Mouse (Mus musculus) C2C12 (cell line): Measurements from ENCODE around the gene Gm20605. TPM values are rescaled to one million over a fixed set of nuclear protein-coding genes. Genes with fewer than 3 reads are reported as not detected.

ENCODE experiments used
- H3K27me3 ChIP-seq: one replicate; pipeline ENCODE4 v1.6.1; 2011; ENCODE audit not compliant: control insufficient read depth, insufficient read depth, insufficient read length
- H3K36me3 ChIP-seq: one replicate; pipeline ENCODE4 v1.6.1; 2011; ENCODE audit not compliant: control insufficient read depth, insufficient read depth
- H3K4me3 ChIP-seq: one replicate; pipeline ENCODE4 v1.5.1; 2011; ENCODE audit warnings: mild to moderate bottlenecking, control low read depth; ENCODE audit not compliant: poor library complexity, insufficient read depth, severe bottlenecking
- H3K79me2 ChIP-seq: one replicate; pipeline ENCODE4 v1.6.1; 2011; ENCODE audit not compliant: control insufficient read depth, insufficient read depth
- H3K79me3 ChIP-seq: one replicate; pipeline ENCODE4 v1.6.1; 2011; ENCODE audit warnings: low read depth, control low read depth
- H3ac ChIP-seq: one replicate; pipeline ENCODE3; 2011; ENCODE audit warnings: low read depth; ENCODE audit not compliant: control insufficient read depth, insufficient read length
- CEBPB ChIP-seq: IDR thresholded peaks from one replicate; pipeline ENCODE4 v1.6.1; 2011; ENCODE audit warnings: low read depth, mild to moderate bottlenecking, control low read depth, moderate library complexity
- CTCF ChIP-seq: IDR thresholded peaks from one replicate; pipeline ENCODE4 v1.5.1; 2011; ENCODE audit not compliant: control insufficient read depth, insufficient read depth, insufficient read length
- FOSL1 ChIP-seq: IDR thresholded peaks from one replicate; pipeline ENCODE4 v1.8.0; 2011; ENCODE audit warnings: mild to moderate bottlenecking, low read length; ENCODE audit not compliant: poor library complexity, insufficient read depth, severe bottlenecking
- MAX ChIP-seq: IDR thresholded peaks from one replicate; pipeline ENCODE4 v1.6.1; 2011; ENCODE audit warnings: mild to moderate bottlenecking, control low read depth
- MYOD1 ChIP-seq: IDR thresholded peaks from one replicate; pipeline ENCODE4 v1.6.1; 2011; ENCODE audit warnings: low read depth; ENCODE audit not compliant: control insufficient read depth, insufficient read length
- MYOG ChIP-seq: IDR thresholded peaks from one replicate; pipeline ENCODE4 v1.6.1; 2011; ENCODE audit not compliant: control insufficient read depth, insufficient read length; ENCODE audit errors: extremely low read depth
- USF1 ChIP-seq: IDR thresholded peaks from one replicate; pipeline ENCODE4 v1.6.1; 2011; ENCODE audit warnings: low read depth, mild to moderate bottlenecking, control low read depth, moderate library complexity
- polyA plus RNA-seq: library from polyadenylated mRNA; unstranded; fragments of >200 nt; fragmentation: generic; extraction: Trizol; gene quantifications from one replicate; pipeline ENCODE4 v1.2.1, GENCODE M21; 2012; ENCODE audit warnings: missing spikeins

Gene Gm20605
- polyA plus RNA-seq, 1 experiment = 5.0 TPM

DNA sequence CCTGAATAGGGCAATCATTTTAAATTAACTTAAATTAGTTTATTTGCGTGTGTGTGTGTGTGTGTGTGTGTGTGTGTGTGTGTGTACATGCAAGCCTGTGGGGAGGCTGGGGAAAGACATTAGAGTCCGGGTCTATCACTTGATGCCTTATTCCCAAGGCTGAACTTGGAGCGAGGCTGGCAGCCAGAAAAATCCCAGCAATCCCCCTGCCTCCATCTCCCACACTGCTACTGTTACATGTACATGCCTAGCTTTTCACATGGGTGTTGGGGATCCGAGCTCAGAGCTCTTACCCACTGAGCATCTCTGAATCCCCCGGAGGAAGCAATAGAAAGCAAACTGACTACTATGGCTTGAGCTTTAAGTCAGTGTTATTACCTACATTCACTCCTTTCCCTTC, 43.4 kb downstream of the Gm20605 start:
- TF ChIP-seq CEBPB = no peak
- TF ChIP-seq CTCF = no peak
- TF ChIP-seq FOSL1 = no peak
- TF ChIP-seq MYOG = no peak
- TF ChIP-seq USF1 = no peak
- no peak for TF ChIP-seq MYOD1
- TF ChIP-seq MAX = no peak
- Histone ChIP-seq H3ac (no peak overlapping the region), H3K27me3 (no peaks in the 10 kb centered on the region), H3K79me2 (peaks cover 23% of the 10 kb centered on the region), H3K79me3 (peaks cover 8% of the 10 kb centered on the region), H3K4me3 (no peak overlapping the region), H3K36me3 (no peaks in the 10 kb centered on the region)

- H3K4me3 ChIP-seq = no peak overlapping the region
- peaks cover 23% of the 10 kb centered on the region for H3K79me2 ChIP-seq
- no peaks in the 10 kb centered on the region for H3K27me3 ChIP-seq
- TF ChIP-seq USF1 (no peak), MYOD1 (no peak), CTCF (no peak), MAX (no peak), CEBPB (no peak), FOSL1 (no peak), MYOG (no peak)
- no peak overlapping the region for H3ac ChIP-seq
- H3K79me3 ChIP-seq = peaks cover 8% of the 10 kb centered on the region
- H3K36me3 ChIP-seq = no peaks in the 10 kb centered on the region
Measured at GRCm38 (mm10) chr5:137673015-137673414, 44.0 kb downstream of the Gm20605 start.

- Histone ChIP-seq H3K79me2 (peaks cover 19% of the 10 kb centered on the region), H3ac (no peak overlapping the region), H3K36me3 (no peaks in the 10 kb centered on the region), H3K27me3 (no peaks in the 10 kb centered on the region), H3K4me3 (no peak overlapping the region), H3K79me3 (peaks cover 4% of the 10 kb centered on the region)
- TF ChIP-seq USF1 (no peak), CTCF (no peak), MYOG (no peak), MYOD1 (no peak), CEBPB (no peak), MAX (no peak), FOSL1 (no peak)
Measured at GRCm38 (mm10) chr5:137674786-137675185, 45.8 kb downstream of the Gm20605 start.

- Histone ChIP-seq H3K4me3 (no peak overlapping the region), H3K79me3 (peaks cover 4% of the 10 kb centered on the region), H3K79me2 (peaks cover 26% of the 10 kb centered on the region), H3K27me3 (no peaks in the 10 kb centered on the region), H3K36me3 (no peaks in the 10 kb centered on the region), H3ac (no peak overlapping the region)
- TF ChIP-seq CEBPB (no peak), MAX (no peak), CTCF (no peak), MYOG (no peak)
Measured at GRCm38 (mm10) chr5:137677859-137678258, 48.9 kb downstream of the Gm20605 start.

- Histone ChIP-seq H3K4me3 (no peak overlapping the region), H3K79me3 (peaks cover 6% of the 10 kb centered on the region), H3K79me2 (peaks cover 34% of the 10 kb centered on the region), H3K36me3 (no peaks in the 10 kb centered on the region), H3K27me3 (no peaks in the 10 kb centered on the region), H3ac (no peak overlapping the region)
- TF ChIP-seq FOSL1 = no peak
- no peak for TF ChIP-seq MYOD1
- no peak for TF ChIP-seq MAX
- no peak for TF ChIP-seq CTCF
Measured at GRCm38 (mm10) chr5:137678736-137679135, 49.8 kb downstream of the Gm20605 start.

DNA sequence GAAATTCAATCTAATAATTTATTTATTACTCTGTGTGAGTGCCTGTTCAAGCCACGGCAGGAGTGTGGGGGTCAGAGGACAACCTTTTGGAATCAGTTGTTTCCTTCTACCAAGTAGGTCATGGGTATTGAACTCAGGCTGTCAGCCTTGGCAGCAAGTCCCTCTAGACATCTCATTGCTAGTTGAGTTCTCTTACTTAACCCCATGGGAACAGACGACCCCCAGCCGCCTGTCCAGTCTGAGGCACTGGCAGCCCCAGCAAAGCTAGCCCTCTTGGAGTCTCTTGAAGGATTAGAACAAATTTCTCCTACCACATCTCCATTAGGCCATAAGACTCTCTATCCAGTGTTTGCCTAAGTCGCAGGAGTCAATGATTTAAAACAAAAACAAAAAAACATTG, 50.8 kb downstream of the Gm20605 start:
- H3K79me2 ChIP-seq = peaks cover 37% of the 10 kb centered on the region
- no peaks in the 10 kb centered on the region for H3K27me3 ChIP-seq
- TF ChIP-seq USF1 = no peak
- no peak for TF ChIP-seq FOSL1
- TF ChIP-seq MAX = no peak
- no peak for TF ChIP-seq MYOD1
- no peak for TF ChIP-seq CEBPB
- TF ChIP-seq CTCF = no peak
- no peak for TF ChIP-seq MYOG
- H3ac ChIP-seq = no peak overlapping the region
- H3K36me3 ChIP-seq = no peaks in the 10 kb centered on the region
- H3K79me3 ChIP-seq = peaks cover 6% of the 10 kb centered on the region
- H3K4me3 ChIP-seq = no peak overlapping the region

- Histone ChIP-seq H3K36me3 (no peaks in the 10 kb centered on the region), H3ac (no peak overlapping the region), H3K27me3 (no peaks in the 10 kb centered on the region), H3K79me3 (peaks cover 6% of the 10 kb centered on the region), H3K4me3 (no peak overlapping the region), H3K79me2 (peaks cover 37% of the 10 kb centered on the region)
- no peak for TF ChIP-seq CTCF
- no peak for TF ChIP-seq FOSL1
- TF ChIP-seq MAX = no peak
- no peak for TF ChIP-seq MYOD1
- no peak for TF ChIP-seq MYOG
- no peak for TF ChIP-seq CEBPB
- TF ChIP-seq USF1 = no peak
Measured at GRCm38 (mm10) chr5:137682526-137682925, 53.6 kb downstream of the Gm20605 start.
